Mouse (Mus musculus) embryonic facial prominence, embryonic 14.5 days (tissue): ENCODE measurements around the gene Zfp934. TPM values are rescaled to one million over a fixed set of nuclear protein-coding genes. Genes with fewer than 3 reads are reported as not detected.
"Not testable (repeated sequence)": the region's sequence is repeated elsewhere in the genome, so short reads cannot be mapped to it uniquely, and the experiment has no call there.

Experiments used
- ATAC-seq: fragments of 200-750 bp; cut with Nextera tagmentation; 2 replicates; pipeline ENCODE4 v1.8.0; 2017; ENCODE audit warnings: low read depth, moderate number of reproducible peaks, moderate TSS enrichment
- DNase-seq: peaks from one replicate; pipeline ENCODE4 v3.0.0-alpha.2; 2015; ENCODE audit warnings: low spot score
- H3K27ac ChIP-seq: fragments of 300-500 bp; sonication (generic); replicated peaks from 2 replicates; pipeline ENCODE4 v1.5.1; 2014; ENCODE audit warnings: low read depth, mild to moderate bottlenecking, low read length, moderate library complexity
- H3K27me3 ChIP-seq: fragments of 300-500 bp; sonication (generic); replicated peaks from 2 replicates; pipeline ENCODE4 v1.6.1; 2014; ENCODE audit warnings: low read length; ENCODE audit not compliant: control insufficient read depth, insufficient read depth
- H3K36me3 ChIP-seq: fragments of 300-500 bp; sonication (generic); 2 replicates; pipeline ENCODE4 v1.6.1; 2014; ENCODE audit warnings: low read length, mixed read lengths; ENCODE audit not compliant: control insufficient read depth, insufficient read depth
- H3K4me1 ChIP-seq: fragments of 300-500 bp; sonication (generic); 2 replicates; pipeline ENCODE4 v1.6.1; 2014; ENCODE audit warnings: antibody characterized with exemption, low read length; ENCODE audit not compliant: control insufficient read depth, insufficient read depth
- H3K4me2 ChIP-seq: fragments of 300-500 bp; sonication (generic); 2 replicates; pipeline ENCODE4 v1.6.1; 2014; ENCODE audit warnings: low read depth, mild to moderate bottlenecking, low read length, moderate library complexity, mixed read lengths
- H3K4me3 ChIP-seq: fragments of 300-500 bp; sonication (generic); 2 replicates; pipeline ENCODE4 v1.5.1; 2014; ENCODE audit warnings: low read depth, mild to moderate bottlenecking, low read length
- H3K9ac ChIP-seq: fragments of 300-500 bp; sonication (generic); 2 replicates; pipeline ENCODE4 v1.6.1; 2014; ENCODE audit warnings: low read depth, mild to moderate bottlenecking, low read length, moderate library complexity, mixed read lengths
- H3K9me3 ChIP-seq: fragments of 300-500 bp; sonication (generic); 2 replicates; pipeline ENCODE4 v1.6.1; 2016; ENCODE audit warnings: low read length; ENCODE audit not compliant: control insufficient read depth
- WGBS: fragments of 180-500 bp; shearing (Covaris S2); extraction: QIAGEN DNeasy Blood & Tissue Kit; methylation state at CpG from one replicate; pipeline ENCODE4 v1.1.7; 2014; 5-methylcytosine and 5-hydroxymethylcytosine counted together
- polyA plus RNA-seq: library from polyadenylated mRNA; unstranded; fragments of >200 nt; fragmentation: Nextera tagmentation; extraction: Ambion mirVana; gene quantifications from 2 replicates; pipeline ENCODE4 v1.2.1, GENCODE M21; 2014

Zfp934 gene
- 14.5 and 18.0 TPM in 2 replicates for polyA plus RNA-seq

DNA sequence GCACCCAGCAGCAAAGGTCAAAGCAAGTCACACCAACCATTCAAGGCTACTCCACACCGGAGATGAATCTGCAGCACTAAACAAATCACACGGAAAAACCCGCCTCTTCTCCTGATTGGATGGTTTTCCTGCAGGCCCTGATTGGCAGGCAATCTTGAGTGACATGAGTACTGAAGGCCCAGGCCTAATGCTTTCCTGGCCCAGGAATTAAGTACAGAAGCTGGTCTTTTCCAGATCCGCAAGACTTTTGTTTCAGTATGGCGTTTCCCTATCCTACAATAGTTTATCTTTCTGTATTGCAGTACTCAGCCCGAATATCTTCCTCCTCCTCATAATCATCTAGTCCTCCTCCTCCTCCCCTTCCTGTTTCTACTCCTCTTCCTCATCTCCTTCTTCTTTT is at the start of gene Zfp934:
Gene Zfp934 (minus strand): TSS at position 101 of the 400 bp plus-strand sequence.
- H3K27me3 ChIP-seq, result not testable (repeated sequence)
- 95% methylated on average over 2 of the region's 6 CpGs for WGBS

DNA sequence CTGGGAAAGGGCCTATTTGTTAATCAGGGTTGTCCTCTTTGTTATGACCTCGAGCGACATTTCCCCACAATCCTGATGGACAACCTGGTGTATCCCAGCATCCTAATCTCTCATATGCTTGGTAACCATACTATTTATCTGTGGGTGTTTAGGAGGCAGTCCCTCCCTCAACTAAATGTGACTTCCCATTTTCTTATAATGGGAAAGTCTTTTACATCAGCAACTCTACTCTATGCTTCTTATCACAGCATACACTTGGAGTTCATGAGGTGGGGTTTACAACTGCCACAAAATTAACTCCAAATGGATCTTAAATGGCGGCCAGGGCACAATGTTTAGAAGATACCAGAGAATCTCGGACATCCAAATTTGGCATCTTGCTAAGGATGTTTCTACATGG is 46.5 kb upstream of the Zfp934 start:
- 96% methylated on average over 4 of the region's 4 CpGs for WGBS
- H3K4me3 ChIP-seq, H3K27ac ChIP-seq, H3K36me3 ChIP-seq, ATAC-seq, H3K4me2 ChIP-seq, H3K27me3 ChIP-seq, DNase-seq, H3K9me3 ChIP-seq, H3K9ac ChIP-seq, H3K4me1 ChIP-seq: not testable (repeated sequence)

More for the DNA sequence above, at the start of gene Zfp934:
- not testable (repeated sequence) for H3K9ac ChIP-seq, ATAC-seq, H3K27ac ChIP-seq, H3K4me1 ChIP-seq, H3K4me2 ChIP-seq, DNase-seq, H3K4me3 ChIP-seq, H3K9me3 ChIP-seq, H3K36me3 ChIP-seq

DNA sequence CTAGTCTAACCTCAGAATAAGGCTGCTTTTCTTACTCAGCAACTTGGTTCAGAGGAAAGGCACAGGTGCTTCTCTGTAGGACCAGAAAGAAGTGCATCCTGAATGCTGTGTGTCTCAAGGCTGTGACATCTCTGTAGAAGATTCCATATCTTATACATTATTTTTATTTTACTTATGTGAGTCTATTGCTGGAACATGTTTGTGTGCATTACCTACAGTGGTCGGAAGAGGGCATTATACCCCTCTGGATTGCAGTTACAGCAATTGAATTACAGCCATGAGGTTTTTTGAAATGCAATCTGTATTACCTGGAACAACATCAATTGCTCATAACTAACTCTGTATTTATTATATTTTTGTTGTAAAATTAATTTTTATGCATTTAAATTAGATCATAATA is 9.3 kb downstream of the Zfp934 start:
- not testable (repeated sequence) for H3K4me1 ChIP-seq, H3K36me3 ChIP-seq, H3K4me3 ChIP-seq, H3K27ac ChIP-seq, ATAC-seq, H3K9ac ChIP-seq, DNase-seq, H3K27me3 ChIP-seq, H3K9me3 ChIP-seq, H3K4me2 ChIP-seq
- WGBS, result 22% methylated on average over 1 of the region's 1 CpGs

DNA sequence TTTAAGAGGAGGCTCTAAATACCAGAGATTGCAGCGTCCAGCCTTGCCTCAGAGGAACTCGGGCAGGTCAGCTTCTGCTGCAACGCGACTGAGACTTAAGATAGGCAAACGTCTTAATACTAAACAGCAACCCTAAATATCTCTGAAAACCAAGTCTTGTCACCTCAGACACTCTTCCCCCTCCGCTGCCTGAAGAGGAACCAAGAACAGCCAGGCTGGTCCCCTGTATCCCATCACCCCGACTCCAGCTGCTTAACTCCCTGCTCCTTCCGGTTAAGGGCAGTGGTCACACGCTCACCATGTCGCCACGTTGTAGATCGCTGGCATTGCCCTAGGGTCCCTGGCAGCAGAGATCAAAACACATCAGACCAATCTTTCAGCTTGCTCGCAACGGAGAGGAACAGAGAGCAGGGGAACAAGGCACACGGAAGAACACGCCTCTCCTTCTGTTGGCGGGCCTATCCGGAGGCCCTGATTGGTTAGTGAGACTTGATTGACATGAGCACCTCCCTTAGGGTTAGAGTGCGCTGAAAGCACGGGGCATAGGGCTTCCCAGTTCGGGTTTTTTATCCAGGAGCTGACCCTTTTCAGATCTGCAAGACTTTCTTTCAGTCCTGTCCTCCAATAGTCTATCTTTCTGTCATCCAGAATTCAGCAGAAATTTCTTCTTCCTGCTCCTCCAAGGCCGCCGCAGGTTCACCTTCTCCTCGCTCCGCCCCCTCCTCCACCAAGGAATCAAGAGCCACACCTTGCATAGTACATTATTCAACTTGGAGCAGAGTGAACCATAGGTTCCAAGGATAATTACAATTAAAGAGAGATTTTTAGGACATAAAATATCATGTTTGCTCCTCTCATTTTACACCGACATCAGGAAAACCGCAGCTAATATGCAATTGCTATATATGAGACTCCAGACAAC is 12.5 kb downstream of the Zfp934 start, which contains the start of gene Zfp935:
Gene Zfp935 (minus strand): TSS at position 323 of the 922 bp plus-strand sequence.
- not testable (repeated sequence) for H3K27me3 ChIP-seq, H3K4me1 ChIP-seq, H3K27ac ChIP-seq
- Histone ChIP-seq H3K9ac (peak within 1 kb of the TSS; percentile 58), H3K36me3 (peaks cover 11% of the 10 kb centered on the region; the same call in 1 of the 2 replicates), H3K9me3 (peaks cover 18% of the 10 kb centered on the region), H3K4me3 (peak within 1 kb of the TSS; percentile 40), H3K4me2 (peak within 1 kb of the TSS; percentile 40)
- 2% methylated on average over 23 of the region's 27 CpGs for WGBS
- ATAC-seq, result 0 out of 2 replicates have a peak, but pooled peaks have one; percentile 57
- peak; percentile 0 for DNase-seq

DNA sequence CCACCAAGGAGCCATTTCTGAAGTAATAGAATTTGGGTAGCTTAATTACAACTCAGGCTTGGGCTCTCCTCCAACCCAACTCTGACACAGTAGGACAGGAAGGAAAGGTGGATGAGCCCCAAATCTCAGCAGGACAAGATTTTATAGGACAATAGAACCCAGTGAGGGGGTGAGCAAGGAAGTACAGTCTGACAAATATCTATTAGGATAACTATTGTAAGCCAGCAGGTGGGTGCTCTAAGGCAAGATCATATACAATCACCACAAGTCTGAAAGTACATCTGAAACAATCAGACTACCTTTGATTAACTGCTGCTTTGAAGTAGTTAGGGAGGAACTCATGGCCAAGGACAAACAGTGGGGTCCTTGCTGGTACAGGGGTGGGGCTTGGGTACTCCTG is 40.9 kb downstream of the Zfp934 start:
- not testable (repeated sequence) for H3K4me1 ChIP-seq, H3K4me3 ChIP-seq, H3K27me3 ChIP-seq, DNase-seq, H3K27ac ChIP-seq, H3K9me3 ChIP-seq, H3K9ac ChIP-seq, H3K4me2 ChIP-seq, ATAC-seq, H3K36me3 ChIP-seq

DNA sequence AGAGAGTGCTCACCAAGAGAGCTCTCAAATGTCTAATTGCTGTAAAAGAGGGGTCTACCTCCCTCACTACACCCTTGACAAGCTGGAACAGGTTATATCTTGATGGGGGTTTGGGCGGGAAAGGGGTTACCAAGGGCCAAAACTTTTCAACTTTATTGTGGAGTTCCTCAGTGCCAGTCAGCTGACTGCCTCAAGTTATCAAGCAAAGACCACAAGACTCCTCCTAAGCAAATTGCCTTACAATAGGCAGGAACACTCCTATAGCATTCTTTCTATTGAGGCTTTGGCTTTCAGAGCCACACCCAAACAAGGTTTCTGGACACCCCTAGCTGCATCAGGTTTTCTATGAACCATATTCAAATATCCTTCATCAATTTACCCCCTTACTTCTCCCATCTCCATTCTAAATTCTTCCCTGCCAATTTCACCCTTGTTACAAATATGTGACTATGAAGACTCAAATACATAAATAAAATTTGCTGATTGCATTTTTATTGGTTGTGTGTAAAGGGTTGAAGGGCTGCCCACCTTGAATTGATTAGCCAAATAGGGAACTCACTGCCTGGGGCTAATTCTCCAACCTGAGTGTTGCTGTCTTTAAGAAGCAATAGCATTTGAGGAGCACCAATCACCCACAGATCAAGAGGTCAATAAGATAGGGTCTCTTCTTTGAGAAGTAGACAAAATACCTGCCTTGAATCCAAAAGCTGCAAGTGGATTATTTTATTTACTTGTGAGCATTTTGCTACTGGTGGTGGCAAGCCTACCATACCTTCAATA is 60.2 kb downstream of the Zfp934 start:
- not testable (repeated sequence) for H3K4me2 ChIP-seq, H3K9ac ChIP-seq, DNase-seq, H3K4me3 ChIP-seq, ATAC-seq, H3K27me3 ChIP-seq, H3K4me1 ChIP-seq, H3K36me3 ChIP-seq, H3K27ac ChIP-seq, H3K9me3 ChIP-seq
- WGBS, result 87% methylated on average over 1 of the region's 1 CpGs

DNA sequence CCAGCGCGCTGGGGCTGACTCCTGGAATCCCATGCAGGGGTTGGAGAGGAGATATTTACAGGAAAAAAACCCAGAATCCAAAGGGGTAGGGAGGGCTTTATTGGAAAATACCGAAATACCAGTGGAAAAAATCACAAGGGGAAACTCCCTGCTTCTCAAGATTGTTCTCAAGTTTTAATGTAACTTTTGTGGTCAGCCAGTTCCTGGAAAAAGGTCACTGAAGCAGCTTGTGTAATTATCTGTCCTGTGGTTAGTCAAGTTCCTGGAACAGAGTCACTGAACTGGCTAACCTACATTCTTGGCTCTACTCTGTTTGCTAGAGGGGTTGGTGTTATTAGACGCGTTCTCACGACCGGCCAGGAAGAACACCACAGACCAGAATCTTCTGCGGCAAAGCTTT is 98.3 kb downstream of the Zfp934 start:
- DNase-seq, H3K9ac ChIP-seq, H3K4me1 ChIP-seq, H3K36me3 ChIP-seq, H3K27ac ChIP-seq, H3K4me2 ChIP-seq, H3K27me3 ChIP-seq, ATAC-seq, H3K4me3 ChIP-seq: not testable (repeated sequence)
- 94% methylated on average over 8 of the region's 8 CpGs for WGBS
- H3K9me3 ChIP-seq, result peaks cover 12% of the 10 kb centered on the region

DNA sequence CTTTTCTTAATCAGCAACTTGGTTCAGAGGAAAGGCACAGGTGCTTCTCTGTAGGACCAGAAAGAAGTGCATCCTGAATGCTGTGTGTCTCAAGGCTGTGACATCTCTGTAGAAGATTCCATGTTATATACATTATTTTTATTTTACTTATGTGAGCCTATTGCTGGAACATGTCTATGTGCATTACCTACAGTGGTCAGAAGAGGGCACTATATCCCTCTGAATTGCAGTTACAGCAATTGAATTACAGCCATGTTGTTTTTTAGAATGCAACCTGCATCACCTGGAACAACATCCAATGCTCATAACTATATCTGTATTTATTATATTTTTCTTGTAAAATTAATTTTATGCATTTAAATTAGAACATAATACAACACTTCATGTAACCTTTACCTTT is 101.1 kb downstream of the Zfp934 start:
- not testable (repeated sequence) for ATAC-seq, H3K4me2 ChIP-seq, H3K27me3 ChIP-seq, H3K36me3 ChIP-seq, H3K4me1 ChIP-seq, H3K27ac ChIP-seq, H3K4me3 ChIP-seq, H3K9ac ChIP-seq
- H3K9me3 ChIP-seq, result peaks cover 17% of the 10 kb centered on the region
- peak; percentile 23 for DNase-seq
